Mouse (Mus musculus): Measurements from ENCODE around the gene Plscr5.
A peak's percentile ranks its signal among the peaks of the same experiment; 100 is the strongest.

- TF ChIP-seq POLR2A (IDR thresholded peaks at IDR 0.05; ENCODE audit: insufficient read length, low read depth): peak; percentile 72
- no peak for TF ChIP-seq TCF12 (IDR thresholded peaks at IDR 0.05; ENCODE audit: insufficient read depth, poor library complexity, severe bottlenecking)
- no peak for TF ChIP-seq MYOG (IDR thresholded peaks at IDR 0.05; ENCODE audit: control insufficient read depth in 1 of 3, insufficient read depth in 1 of 3, insufficient read length in 2 of 3, low read depth in 2 of 3)
- peak; percentile 21 for TF ChIP-seq USF1 (IDR thresholded peaks at IDR 0.05; ENCODE audit: low read depth)
- no peak for TF ChIP-seq MAX (IDR thresholded peaks at IDR 0.05; ENCODE audit: low read depth)
- TF ChIP-seq REST (IDR thresholded peaks at IDR 0.05; ENCODE audit: insufficient read depth, insufficient read length): no peak
- TF ChIP-seq MYOD1 (IDR thresholded peaks at IDR 0.05; ENCODE audit: control insufficient read depth in 1 of 3, insufficient read length in 2 of 3, low read depth in 2 of 3): no peak
Measured at GRCm38 (mm10) chr9:92249987-92250772, 57.4 kb downstream of the Plscr5 start.
